Mouse (Mus musculus) yolk sac, embryonic 10.5 days (tissue): ENCODE measurements around the gene Olfr992.
"Not testable (repeated sequence)": the region's sequence is repeated elsewhere in the genome, so short reads cannot be mapped to it uniquely, and the experiment has no call there.

Experiments used
- DNase-seq: peaks from one replicate; pipeline ENCODE4 v3.0.0-alpha.2; 2017; ENCODE audit warnings: low spot score

Gene Olfr992

DNA sequence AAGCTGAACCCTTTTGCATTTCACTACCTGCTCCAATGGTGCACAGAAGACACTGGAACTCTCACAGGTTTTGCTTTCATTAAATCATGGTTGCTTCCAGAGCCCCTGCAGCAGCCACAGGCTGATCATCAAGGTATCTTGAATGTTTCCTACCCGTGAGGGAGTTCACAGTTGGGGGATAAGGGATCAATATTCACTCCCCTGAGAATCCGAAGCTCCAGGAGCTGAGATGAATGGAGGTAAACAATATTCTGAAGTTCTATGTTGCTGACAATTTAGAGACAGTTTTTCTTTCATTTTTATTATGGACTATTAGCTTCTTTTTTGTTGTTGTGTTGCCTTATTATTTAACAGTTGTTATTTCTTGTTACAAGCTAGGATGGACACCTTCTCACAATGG is at the start of gene Olfr992:
Gene Olfr992, minus strand, starts transcription at position 101 of the 400 bp plus-strand sequence.
- DNase-seq, result no peak

DNA sequence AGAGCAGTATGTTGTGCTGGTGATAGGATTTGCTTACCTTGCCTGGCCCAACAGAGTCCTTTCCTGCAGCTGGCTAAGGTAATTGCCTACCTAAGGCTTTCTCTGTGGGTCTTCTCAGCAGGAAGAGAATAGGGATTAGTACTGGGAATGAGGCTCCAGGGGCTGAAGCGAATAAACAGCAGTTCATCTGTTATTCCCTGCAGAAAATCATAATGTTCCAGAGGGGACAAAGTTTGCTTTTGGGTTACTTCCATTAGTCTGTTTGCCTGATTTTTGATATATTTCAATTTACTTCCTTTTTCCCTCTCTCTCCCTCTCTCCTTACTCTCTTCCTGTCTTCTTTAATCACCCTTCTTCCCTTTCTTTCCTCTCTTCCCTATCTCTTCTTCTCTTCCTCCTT is 34.3 kb upstream of the Olfr992 start, which contains the start of gene Olfr995:
Gene Olfr995, minus strand, starts transcription at position 101 of the 400 bp plus-strand sequence.
- no peak for DNase-seq

DNA sequence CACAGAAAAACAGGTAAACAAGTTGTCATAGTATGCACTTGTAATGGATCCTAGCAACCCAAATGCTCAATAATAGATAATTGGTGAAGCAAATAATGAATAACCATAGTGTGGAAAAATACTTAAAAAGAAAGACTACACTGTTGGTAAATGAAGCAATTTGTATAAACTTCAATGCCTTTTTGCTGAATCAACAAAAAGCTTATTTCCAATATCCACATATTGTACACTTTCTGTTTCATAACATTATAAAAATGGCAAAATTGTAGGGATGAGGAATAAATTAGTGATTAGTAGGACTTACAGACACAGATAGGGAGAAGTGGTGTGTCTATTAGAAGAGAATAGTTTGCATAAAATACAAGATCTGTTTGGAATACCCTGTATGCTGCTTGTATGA is 33.3 kb upstream of the Olfr992 start:
- no peak for DNase-seq

DNA sequence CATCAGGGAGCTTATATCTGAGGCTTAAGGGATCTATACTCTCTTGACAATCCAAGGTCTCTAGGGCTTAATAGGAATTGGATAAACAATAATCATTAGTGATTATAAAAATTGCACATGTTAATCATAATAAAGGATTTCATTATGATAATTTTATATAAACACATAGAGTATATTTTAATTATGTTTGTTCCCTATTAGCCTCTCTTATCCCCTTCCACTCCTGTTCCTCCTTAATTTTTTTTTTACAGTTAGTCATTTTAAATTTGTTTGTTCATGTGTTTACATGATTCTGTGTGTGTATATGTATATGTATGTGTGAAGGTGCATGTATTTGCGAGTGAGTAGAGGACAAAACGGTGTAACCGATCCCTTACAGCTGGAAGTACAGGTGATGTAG is 27.1 kb upstream of the Olfr992 start, which contains the start of gene Olfr994:
Gene Olfr994, minus strand, starts transcription at position 101 of the 400 bp plus-strand sequence.
- DNase-seq, result no peak

DNA sequence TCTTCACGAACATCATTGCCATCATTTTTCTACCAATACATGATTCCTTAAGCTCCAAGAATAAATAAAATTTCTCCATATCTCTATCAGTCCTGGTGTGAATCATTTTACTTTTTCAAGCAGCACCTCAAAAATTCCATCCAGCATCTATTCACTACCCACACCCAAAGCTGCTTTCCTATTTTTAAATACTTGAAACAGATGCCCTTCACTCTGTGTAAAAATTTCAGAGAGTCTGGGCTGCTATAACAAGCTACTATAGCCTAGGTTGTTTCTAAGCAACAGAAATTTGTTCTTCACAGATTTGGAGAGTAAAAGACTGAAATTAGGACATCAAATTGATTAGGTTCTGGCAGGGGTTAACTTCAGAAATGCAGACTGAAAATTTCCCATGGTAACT is 16.6 kb upstream of the Olfr992 start:
- no peak for DNase-seq

DNA sequence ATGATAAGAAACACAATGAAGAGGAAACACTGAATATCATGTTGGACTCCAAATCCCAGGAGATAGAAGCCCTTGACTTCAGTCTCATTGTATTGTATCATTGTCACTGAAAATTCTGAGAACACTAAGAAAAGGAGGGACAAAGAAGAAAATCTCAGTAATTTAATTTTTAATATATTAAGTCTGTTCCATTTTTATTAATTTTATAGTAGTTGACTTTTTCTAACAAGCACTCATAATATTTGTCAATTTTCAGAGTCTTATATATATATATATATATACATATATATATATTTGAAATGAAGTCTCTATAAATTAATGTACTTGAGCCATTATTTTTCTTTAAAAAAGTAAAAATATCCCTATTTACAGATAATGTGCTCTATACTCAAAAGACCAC is 5.5 kb upstream of the Olfr992 start, which contains the start of gene Olfr993:
Gene Olfr993, minus strand, starts transcription at position 101 of the 400 bp plus-strand sequence.
- no peak for DNase-seq

DNA sequence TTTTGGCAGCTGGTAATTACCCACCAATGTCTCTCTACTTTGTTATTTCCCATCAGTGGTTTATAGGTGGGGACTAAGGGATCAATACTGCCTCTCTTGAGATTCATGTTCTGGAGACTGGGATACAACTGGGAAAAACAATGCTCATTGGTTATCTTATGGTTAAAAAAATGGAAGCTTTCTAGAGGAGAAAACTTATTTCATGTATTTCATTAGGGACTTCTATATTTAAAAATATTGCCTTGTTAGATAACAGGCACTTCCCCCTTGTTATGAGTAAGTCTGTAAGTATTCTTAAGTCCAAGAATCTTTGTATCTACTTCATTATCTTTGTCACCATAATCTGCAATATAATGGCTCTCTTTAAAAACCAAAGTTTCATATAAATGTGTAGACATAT is 46.1 kb downstream of the Olfr992 start, which contains the start of gene Olfr988:
Gene Olfr988, minus strand, starts transcription at position 101 of the 400 bp plus-strand sequence.
- DNase-seq, result not testable (repeated sequence)
